Mouse (Mus musculus): ENCODE measurements around the gene Pcnt. TPM values are rescaled to one million over a fixed set of nuclear protein-coding genes. Genes with fewer than 3 reads are reported as not detected.
A peak's percentile ranks its signal among the peaks of the same experiment; 100 is the strongest.

The Pcnt gene
- total RNA-seq, 2 experiments from 2014 or later, result 27.3 to 44.1 TPM

DNA sequence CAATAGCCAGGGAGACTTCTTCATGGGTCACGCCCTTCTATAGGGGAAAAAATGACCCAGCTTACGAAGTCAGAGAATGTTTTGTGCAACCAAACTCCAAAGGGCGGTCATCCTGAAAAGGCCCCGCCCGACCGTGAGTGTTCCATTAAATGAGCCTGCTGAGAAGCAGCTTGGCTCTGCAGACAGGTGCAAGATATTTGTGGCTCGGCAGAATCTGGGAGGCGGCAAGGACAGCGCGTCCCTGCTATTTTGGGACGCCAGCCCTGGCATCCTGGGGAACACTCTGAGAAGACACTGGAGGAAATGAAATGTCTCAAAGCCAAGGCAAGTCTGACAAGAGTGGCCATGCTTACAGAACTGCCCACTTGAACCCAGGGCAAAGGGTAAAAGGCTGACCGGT is 25.8 kb downstream of the Pcnt start:
- no peak for ATAC-seq (ENCODE audit: poor library complexity, severe bottlenecking)

DNA sequence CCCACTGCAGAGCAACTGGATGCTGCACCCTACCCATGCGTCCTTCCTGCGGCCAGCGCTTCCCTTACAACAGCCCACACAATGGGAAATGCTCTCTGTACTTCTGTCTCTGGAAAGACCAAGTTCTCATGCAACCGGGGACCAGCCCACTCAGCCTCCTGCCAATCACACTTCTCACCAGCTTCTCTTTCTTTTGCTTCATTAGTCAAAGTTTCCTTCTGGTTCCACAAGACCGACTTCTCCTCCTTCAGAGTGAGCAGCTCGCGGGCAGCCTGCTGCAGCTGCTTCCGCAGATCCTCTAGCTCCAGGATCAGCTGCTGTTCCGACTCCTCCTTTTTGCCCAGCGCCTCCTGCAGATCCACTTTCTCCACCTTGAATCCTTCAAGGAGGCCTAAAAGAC is 34.1 kb downstream of the Pcnt start:
- ATAC-seq (ENCODE audit: poor library complexity, severe bottlenecking), result no peak

DNA sequence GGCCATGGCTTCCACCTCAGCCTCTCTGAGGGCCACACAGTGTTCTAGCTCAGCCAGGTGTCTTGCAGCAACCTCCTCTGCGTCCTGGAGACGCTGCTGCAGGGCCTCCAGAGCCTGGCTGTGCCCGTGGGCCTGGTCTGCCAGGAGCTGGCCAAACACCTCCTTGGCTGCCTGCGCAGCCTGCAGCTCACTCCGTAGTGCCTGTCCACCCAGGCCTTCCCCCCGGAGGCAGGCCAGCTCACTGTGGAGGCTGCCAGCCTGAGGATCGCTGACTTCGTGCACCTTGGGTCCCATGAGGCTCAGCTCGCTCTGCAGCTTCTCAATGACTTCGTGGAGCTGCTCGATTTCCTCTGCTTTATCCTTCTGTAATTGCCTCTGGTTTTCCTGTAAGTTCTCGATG is 50.0 kb downstream of the Pcnt start:
- ATAC-seq (ENCODE audit: poor library complexity, severe bottlenecking), result no peak

DNA sequence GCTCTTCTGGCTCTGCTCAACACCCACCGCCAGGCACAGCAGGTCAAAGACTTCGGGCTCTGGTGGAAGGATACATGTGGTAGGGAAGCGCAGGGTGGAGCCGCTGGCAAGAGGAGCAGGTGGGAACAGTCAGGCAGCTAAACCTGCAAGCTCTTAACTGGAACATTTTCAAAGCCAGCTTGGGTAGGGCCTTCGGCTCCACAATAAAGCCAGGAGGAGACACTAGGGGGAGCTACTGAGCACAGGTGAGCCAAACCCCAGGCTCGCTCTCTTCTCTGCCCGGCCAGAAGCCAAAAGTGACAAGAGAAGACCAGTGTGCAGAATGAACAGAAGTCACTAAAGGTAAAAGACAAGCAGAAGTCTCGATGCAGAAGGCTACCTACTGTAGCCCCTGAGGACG is 50.8 kb downstream of the Pcnt start:
- peak; percentile 30; the same call in 1 of the 2 replicates for ATAC-seq (ENCODE audit: poor library complexity, severe bottlenecking)

DNA sequence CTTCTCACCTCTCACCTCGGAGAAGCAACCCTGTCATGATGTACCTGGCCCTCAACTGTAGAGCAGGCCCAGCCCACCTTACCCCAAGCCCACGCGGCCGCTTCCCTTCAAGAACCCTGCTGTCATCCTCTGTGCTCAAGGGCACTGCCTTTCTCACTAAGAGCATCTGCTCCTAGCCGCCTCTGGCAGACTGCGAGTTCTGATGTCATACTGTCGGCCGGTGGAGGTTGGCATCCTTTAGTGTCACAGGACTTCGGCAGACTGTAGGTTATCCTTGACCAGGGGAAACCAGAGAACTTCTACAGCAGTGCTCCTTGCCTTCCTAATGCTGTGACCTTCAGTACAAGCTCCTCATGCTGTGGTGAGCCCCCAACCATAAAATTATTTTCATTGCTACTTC is 51.4 kb downstream of the Pcnt start:
- ATAC-seq (ENCODE audit: poor library complexity, severe bottlenecking), result no peak

DNA sequence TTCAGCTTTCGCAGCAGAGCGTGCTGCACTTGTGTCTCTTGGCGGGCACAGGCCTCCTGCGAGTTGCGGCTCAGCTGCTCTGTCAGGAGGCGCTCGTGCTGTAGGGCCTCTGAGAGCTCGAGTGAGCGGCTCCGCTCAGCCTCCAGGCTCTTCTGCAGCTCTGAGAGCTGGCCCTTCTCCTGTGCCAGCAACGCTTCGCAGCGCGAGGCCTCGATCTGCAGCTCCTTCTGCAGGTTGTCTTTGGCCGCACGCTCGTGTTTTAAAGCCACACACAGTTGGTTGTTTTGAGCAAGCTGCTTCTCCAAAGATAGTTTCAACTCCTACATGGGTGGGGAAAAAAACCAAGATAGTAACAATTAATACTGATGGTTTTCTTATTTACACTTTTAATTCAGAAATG is 67.6 kb downstream of the Pcnt start:
- no peak for ATAC-seq (ENCODE audit: poor library complexity, severe bottlenecking)

DNA sequence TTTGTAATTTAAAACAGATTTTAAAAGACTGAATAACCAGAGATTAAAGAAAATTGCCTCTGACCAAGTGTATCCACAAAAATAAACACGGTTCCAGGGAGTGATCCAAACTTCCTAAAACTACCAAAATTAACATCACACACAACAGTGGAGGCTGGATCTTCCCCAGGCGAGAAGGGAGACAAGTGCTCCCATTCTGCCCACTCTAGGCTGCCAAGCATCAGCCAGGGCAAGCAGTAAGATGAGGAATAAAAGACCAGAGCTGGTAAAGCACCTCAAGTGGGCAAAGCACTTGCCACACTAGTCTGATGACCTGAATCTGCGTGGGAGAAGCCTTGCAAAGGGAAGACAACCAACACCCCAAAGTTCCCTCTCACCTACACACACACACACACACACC is 70.8 kb downstream of the Pcnt start:
- ATAC-seq (ENCODE audit: poor library complexity, severe bottlenecking), result no peak

DNA sequence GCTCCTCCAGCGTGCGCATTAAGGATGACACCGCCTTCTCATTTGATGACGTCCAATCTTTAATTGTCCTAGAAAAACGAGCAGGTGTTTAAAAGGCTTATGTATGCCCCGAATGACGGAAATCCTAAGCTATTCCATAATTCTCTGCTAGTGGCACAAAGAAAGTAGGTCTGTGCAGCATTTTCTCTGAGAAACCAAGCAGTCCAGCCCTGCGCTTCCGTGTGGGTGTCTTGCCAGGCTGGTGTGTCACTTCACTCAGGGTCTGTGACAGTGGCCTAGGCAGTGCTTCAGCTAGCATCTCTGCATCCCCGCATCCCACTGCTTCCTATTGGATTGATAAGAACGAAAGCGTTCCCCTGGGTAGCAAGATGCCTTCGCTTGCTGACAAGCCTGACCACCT is 73.8 kb downstream of the Pcnt start:
- no peak for ATAC-seq (ENCODE audit: poor library complexity, severe bottlenecking)

DNA sequence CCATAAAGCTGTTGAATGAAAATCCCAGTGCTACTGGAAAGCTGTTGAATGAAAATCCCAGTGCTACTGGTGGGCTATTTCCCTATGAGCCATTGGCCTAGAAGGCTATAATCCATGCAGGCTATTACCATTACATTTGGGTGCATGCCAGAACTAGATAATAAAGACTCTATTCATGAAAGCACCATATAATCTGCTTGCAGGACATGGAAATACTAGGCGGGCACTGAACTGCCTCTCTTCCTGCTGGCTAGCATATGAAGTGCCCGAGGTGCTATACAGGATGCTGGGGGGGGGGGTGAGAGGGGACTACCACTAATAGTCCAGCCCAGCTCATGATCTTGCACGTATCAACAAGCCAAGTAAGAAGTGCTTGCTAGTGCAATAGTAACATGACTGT is 79.4 kb downstream of the Pcnt start:
- ATAC-seq (ENCODE audit: poor library complexity, severe bottlenecking), result no peak

DNA sequence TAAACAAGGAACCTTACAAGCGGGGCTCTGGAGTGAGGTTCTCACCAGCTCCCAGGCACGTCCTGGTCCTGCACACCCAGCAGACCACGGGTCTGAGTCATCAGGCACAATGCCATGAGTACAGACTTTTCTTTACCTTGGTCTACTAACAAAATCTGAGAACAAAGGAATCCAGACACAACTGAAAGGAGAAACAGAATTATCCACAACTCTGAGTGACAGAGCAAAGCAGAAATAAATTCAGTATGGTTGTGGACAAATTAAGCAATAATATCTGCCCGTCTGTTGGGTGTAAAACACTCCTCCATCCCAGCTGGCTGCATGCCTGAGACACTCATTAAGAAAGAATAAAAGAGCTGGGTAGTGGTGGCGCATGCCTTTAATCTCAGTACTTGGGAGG is 84.1 kb downstream of the Pcnt start:
- no peak for ATAC-seq (ENCODE audit: poor library complexity, severe bottlenecking)

DNA sequence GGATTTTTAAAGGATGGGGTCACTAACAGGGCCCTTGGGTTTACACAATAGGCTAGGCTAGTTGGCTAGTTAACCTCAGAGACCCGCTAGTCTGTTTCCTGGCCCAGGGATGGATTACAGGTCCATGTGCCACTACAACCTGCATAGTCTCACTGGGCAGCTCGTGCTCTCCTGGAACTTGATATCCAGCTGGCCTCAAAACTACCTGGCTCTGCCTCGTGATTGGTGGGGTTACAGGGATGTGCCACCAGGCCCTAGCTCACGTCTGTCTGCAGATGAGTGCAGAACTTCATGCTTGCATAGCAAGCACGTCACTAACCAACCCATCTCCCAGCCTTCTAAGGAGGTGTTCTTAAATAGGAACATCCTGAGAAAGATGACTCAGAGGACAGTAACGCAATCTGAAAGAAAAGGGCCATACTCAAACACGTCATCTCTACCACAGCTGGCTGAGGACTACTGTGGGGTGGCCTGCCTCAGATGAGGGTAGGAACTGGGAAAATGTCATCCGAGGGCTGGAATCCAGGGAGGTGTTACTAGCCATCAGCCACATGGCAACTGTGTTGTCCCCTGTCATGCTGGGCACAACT is 85.2 kb downstream of the Pcnt start:
- no peak for ATAC-seq (ENCODE audit: poor library complexity, severe bottlenecking)

DNA sequence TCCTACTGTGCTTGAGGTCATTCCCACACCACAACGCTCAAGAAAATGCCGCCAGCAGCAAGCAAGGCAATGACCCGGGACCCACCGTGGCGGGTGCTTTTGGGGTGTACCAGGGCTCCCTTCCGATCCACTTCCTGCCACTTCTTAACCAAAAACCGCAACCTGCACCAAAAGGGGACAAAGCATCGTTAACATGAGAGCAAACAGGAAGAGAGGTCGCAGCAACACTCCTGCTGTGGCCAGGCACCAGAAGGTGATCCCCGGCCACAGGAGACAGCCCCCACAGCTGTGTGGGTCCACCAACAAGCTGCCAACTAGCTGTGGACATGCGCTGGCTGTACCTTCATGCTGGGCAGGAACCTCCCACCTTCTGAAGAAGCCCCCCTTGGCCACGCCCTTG is 87.6 kb downstream of the Pcnt start:
- peak; percentile 63 for ATAC-seq (ENCODE audit: poor library complexity, severe bottlenecking)

DNA sequence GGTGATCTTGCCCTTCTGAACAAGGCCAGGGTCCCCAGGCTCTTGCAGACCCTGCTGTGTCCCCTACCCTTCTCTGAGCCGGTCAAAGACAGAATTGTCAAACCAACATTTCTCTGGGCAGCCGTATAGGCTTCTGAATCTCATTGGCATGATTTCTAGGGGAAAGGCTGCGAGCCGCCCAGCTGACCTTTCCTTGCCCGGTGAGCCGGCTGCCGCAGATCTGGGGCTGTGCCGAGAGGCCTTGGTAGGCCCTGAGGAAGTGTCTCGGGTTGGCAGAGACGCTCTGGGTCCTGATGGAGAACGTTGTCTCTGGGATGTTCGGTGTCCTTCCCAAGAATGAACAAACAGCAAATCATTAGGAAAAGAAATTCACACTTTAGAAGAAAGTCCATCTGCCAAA is 88.6 kb downstream of the Pcnt start:
- no peak for ATAC-seq (ENCODE audit: poor library complexity, severe bottlenecking)

DNA sequence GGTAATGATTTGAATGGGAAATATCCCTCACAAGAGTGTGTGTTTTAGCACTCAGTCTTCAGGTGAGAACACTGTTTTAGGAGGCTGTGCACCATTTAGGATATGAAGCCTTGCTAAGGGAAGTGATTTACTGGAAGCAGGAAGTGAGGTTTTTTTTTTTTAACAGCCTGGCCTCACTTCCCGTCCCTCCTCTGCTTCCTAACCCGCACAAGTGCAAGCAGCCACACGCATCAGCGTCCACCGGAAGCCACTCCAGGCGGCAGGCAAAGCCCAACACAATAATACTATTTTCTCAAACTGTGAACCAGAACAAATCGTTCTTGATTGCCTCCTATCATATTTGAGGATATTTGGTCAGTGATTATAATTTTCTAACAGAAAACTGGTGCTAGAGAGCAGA is 90.6 kb downstream of the Pcnt start:
- ATAC-seq (ENCODE audit: poor library complexity, severe bottlenecking), result peak; percentile 51; the same call in 1 of the 2 replicates

DNA sequence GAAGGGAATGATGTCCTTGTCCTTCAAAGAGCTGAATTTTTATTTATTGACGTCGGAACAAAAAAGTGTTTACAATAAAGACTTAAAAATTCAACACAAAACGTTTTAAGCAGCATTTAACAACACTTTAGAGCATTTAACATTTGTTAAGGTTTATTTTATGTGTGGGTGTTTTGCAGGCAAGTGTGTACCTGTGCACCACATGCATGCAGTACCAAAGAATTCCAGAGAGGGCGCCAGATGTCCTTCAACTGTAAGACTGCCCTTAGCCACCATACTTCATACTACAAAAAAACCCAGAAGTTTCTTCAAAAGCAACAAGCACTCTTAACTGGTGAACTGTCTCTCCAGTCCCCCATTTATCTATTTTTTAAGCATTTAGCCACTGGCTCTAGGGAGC is 96.0 kb downstream of the Pcnt start:
- ATAC-seq (ENCODE audit: poor library complexity, severe bottlenecking), result peak; percentile 44

DNA sequence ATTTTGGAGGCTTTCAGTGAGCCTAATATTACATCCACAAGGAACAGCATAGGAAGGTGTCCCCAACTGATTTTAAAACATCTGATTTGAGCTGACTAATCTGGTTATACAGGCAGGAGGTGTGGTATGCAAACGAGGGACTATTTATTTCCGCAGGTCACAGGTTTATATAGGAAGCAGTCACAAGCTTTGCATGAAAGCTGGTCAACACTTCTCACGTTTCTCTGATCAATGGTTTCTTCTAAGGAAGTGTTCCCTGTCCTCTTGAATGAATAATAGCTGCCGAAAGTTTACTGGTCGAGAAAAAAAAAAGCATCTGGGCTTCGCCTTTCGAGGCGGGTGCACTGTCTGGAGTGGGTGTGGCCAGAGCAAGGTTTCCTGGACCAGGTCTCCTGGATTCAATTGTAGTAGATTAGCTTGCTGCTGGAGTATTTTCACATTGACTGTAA is 96.5 kb downstream of the Pcnt start:
- no peak for ATAC-seq (ENCODE audit: poor library complexity, severe bottlenecking)

DNA sequence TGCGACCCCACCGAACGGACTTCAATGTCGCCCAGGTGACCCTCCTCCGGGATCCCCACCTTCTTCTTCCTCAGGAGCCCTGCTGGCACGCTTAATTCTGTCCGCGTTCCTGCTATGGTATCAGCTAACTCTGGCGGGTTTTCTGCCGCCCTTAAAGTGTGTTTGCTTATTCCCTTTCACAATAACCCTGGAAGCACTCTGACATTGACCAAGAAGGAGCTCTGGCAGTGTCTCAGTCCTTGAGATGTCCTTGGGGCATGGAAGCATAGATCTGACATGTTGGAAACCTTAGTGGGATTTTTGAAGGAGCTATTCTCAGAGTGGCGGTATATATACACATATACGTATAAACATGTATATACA is 97.1 kb downstream of the Pcnt start:
- ATAC-seq (ENCODE audit: poor library complexity, severe bottlenecking), result no peak; the same call in 1 of the 2 replicates

DNA sequence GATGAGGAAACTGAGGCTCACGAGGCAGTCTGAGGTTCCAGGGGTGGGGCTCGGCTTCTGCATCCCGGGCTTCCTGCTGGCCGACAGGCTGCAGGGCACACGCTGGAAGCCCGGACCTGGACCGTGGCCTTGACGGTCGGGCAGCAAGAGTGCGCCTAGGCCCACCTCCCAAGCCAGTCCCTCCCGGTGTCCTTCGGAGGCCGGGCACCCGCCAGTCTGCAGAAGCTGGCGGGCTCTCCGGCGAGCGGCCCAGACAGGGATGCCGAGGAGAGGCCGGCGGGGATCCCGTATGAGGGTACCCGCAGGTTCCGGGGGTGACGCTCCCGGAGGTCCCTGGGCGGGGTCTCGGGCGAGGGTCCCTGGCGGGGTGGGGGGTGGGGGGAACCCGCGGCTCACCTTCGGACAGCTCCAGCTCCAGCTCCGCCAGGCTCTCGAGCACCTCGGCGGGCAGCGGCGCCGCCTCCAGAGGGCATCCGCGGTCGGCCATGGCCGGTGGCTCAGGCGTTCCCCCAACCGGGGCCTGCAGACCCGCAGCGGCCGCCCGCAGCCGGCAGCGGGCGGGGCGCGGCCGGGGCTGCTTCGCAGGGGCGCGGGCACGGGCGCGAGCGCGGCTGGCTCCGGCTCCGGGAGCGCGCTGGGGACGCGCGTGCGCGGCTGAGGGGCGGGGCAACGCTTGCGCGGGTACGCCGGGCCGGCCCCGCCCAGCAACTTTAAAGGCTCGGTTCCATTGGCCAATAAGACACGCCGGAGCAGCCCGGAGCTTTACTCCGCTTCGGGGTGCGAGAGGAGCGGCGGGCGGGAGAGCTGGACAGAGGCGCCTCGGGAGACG is 97.7 kb downstream of the Pcnt start, which contains the start of gene Dip2a:
TSS of gene Dip2a (minus strand) at position 581 of the 829 bp plus-strand sequence.
- peak; percentile 93 for ATAC-seq (ENCODE audit: poor library complexity, severe bottlenecking)

DNA sequence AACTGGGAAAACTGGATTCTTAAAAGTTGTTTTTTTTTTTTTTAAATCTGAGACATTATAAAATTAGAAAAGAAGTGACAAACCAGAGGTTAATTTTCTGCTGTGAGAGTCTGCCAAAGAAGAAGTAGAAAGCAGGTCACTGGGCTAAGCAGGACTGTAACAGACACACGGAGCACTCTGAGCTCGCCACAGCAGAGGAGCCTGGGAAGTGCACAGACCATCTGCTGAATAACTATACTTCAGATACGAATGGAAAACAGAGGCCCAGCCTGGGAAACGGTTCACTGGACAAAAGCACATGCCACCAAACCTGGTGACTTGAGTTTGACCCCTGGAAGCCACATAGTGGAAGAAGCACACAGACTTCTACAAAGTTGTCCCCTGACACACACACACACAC is 108.2 kb downstream of the Pcnt start:
- no peak for ATAC-seq (ENCODE audit: poor library complexity, severe bottlenecking)

DNA sequence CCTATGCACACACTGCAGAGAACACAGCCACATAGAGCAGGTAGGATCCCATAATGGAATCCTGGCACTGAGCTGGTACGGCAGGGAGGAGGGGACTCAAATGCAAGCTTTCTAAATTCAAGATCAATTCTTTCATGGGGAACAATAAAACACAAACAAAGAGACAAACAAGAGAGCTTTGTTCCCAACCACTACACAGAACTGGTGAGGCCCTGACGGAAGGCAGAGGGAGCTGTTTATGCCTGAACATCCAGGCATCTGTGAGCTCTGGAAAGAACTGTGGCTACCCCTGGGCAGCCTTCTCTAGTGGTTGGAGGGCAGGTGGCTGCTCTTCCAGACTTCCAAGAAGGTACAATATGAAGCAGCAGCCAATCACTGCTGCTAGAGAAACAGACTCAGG is 110.5 kb downstream of the Pcnt start:
- no peak for ATAC-seq (ENCODE audit: poor library complexity, severe bottlenecking)

DNA sequence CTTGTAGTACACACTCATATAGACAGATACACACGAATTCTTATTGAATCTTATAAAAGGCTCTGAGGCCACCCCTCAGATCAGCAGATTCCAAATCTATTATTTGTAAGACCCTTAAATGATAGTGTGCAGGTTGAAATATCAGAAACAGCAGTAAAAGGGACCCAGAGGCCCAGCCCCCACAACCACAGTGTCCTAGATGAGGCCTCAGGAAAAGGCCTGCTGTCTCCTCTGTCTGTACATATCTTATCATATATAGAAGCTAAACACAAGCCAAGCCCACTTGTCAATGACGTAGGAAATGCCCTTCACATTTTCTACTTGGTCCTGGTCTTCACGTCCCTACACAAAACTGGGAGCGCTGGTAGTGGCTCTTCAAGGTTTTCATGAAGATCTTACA is 113.5 kb downstream of the Pcnt start:
- ATAC-seq (ENCODE audit: poor library complexity, severe bottlenecking), result no peak

DNA sequence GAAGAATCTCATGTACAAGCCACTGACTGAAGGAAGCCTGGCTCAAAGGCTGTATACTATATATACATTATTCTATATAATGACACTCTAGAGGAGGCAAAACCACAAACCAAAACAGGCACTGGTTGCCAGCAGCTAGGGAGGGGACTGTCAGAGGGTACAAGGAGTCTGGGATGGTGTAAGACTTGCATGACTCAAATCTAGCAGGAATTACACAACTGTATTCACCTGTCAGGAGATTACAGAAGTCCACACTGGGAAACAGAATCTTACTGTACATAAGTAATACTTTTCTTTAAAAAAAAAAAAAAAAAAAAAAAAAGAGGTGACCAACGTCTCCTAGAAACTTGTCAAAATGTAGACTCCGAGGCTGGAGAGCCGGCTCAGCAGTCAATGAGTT is 114.0 kb downstream of the Pcnt start:
- ATAC-seq (ENCODE audit: poor library complexity, severe bottlenecking), result no peak

Data from megakaryocyte, adult 5-6 weeks (primary cell).